Mouse (Mus musculus): ENCODE results near the gene Atp1a1.

GRCm38 (mm10) chr3:101588299-101588698, 16.2 kb downstream of the Atp1a1 start:
- TF ChIP-seq CTCF (IDR thresholded peaks at IDR 0.05; ENCODE audit: insufficient read depth, low read depth, low read length) (no peak), POLR2A (IDR thresholded peaks at IDR 0.05; ENCODE audit: insufficient read depth, low read depth, low read length) (no peak)
